Mouse (Mus musculus) liver, embryonic 14.5 days (tissue): ENCODE measurements around the gene Ranbp6. TPM values are rescaled to one million over a fixed set of nuclear protein-coding genes. Genes with fewer than 3 reads are reported as not detected.

Experiments used
- ATAC-seq: fragments of 200-750 bp; cut with Nextera tagmentation; 2 replicates; pipeline ENCODE4 v1.8.0; 2017; ENCODE audit warnings: moderate number of reproducible peaks, mild to moderate bottlenecking, moderate library complexity; ENCODE audit not compliant: insufficient read depth
- DNase-seq, 3 experiments: peaks; one replicate each; pipeline ENCODE4 v3.0.0-alpha.2; 2012 to 2013; ENCODE audit warnings: low read depth in 3 of 3, low spot score in 3 of 3
- H3K27ac ChIP-seq: fragments of 300-500 bp; sonication (generic); 2 replicates; pipeline ENCODE4 v1.5.1; 2014; ENCODE audit warnings: moderate library complexity, mild to moderate bottlenecking, control low read depth, inconsistent platforms
- H3K27me3 ChIP-seq: fragments of 300-500 bp; sonication (generic); 2 replicates; pipeline ENCODE4 v1.6.1; 2014; ENCODE audit warnings: mild to moderate bottlenecking, low read length, moderate library complexity; ENCODE audit not compliant: control insufficient read depth, insufficient read depth
- H3K36me3 ChIP-seq: fragments of 300-500 bp; sonication (generic); replicated peaks from 2 replicates; pipeline ENCODE4 v1.6.1; 2014; ENCODE audit warnings: low read depth; ENCODE audit not compliant: control insufficient read depth, insufficient read depth
- H3K4me1 ChIP-seq, 2 experiments: fragments of 200-500 bp in 1 of 2; fragments of 300-500 bp in 1 of 2; sonication (generic) in 1 of 2; replicated peaks; 2 replicates each; pipeline ENCODE4 v1.6.1; 2012 to 2014; ENCODE audit warnings: antibody characterized with exemption in 1 of 2, inconsistent platforms in 1 of 2, low read length in 1 of 2; ENCODE audit not compliant: control insufficient read depth in 2 of 2, insufficient read depth in 2 of 2
- H3K4me2 ChIP-seq: fragments of 300-500 bp; sonication (generic); 2 replicates; pipeline ENCODE4 v1.6.1; 2014; ENCODE audit warnings: low read depth, mild to moderate bottlenecking, control low read depth, moderate library complexity
- H3K4me3 ChIP-seq, 2 experiments: fragments of 200-500 bp in 1 of 2; fragments of 300-500 bp in 1 of 2; sonication (generic) in 1 of 2; 2 replicates each; pipeline ENCODE4 v1.5.1; 2012 to 2014; ENCODE audit warnings: low read depth in 2 of 2, low read length in 2 of 2, mild to moderate bottlenecking in 2 of 2, control low read depth in 1 of 2, inconsistent platforms in 1 of 2, moderate library complexity in 1 of 2; ENCODE audit not compliant: insufficient read depth in 1 of 2
- H3K9ac ChIP-seq: fragments of 300-500 bp; sonication (generic); replicated peaks from 2 replicates; pipeline ENCODE4 v1.6.1; 2014; ENCODE audit warnings: mild to moderate bottlenecking, control low read depth, moderate library complexity
- H3K9me3 ChIP-seq: fragments of 300-500 bp; sonication (generic); 2 replicates; pipeline ENCODE4 v1.6.1; 2016; ENCODE audit warnings: low read length, mixed read lengths; ENCODE audit not compliant: control insufficient read depth
- CTCF ChIP-seq: IDR thresholded peaks from 2 replicates; pipeline ENCODE4 v1.5.1; 2016; ENCODE audit warnings: antibody characterized with exemption, low read depth, control low read depth
- EP300 ChIP-seq: IDR thresholded peaks from 2 replicates; pipeline ENCODE4 v1.6.1; 2016; ENCODE audit warnings: antibody characterized with exemption, low read depth
- WGBS: fragments of 180-500 bp; shearing (Covaris S2); extraction: QIAGEN DNeasy Blood & Tissue Kit; methylation state at CpG from one replicate; pipeline ENCODE4 v1.1.7; 2014; ENCODE audit not compliant: insufficient replicate concordance; 5-methylcytosine and 5-hydroxymethylcytosine counted together
- polyA plus RNA-seq, 2 experiments: library from polyadenylated mRNA; depleted of rRNA in 1 of 2; stranded (reverse) in 1 of 2; unstranded in 1 of 2; fragments of >200 nt; fragmentation: Nextera tagmentation in 1 of 2; extraction: Ambion mirVana in 1 of 2; gene quantifications; 2 replicates each; pipeline versions ENCODE4 v1.2.1 to v1.2.3; 2012 to 2014

Ranbp6 gene
- polyA plus RNA-seq, 2 experiments = 4.3 to 6.2 TPM

GRCm38 (mm10) chr19:29838636-29839135 is 25.9 kb upstream of the Ranbp6 start:
- Histone ChIP-seq H3K36me3 (no peaks in the 10 kb centered on the region), H3K9ac (no peak overlapping the region), H3K27me3 (no peaks in the 10 kb centered on the region), H3K4me3 (no peak overlapping the region), H3K9me3 (no peaks in the 10 kb centered on the region), H3K4me1 (no peaks in the 10 kb centered on the region), H3K4me2 (no peak overlapping the region), H3K27ac (no peak overlapping the region)
- no peak for DNase-seq
- ATAC-seq = no peak
- 47% methylated on average over 3 of the region's 3 CpGs for WGBS
- TF ChIP-seq CTCF (no peak), EP300 (no peak)

DNA sequence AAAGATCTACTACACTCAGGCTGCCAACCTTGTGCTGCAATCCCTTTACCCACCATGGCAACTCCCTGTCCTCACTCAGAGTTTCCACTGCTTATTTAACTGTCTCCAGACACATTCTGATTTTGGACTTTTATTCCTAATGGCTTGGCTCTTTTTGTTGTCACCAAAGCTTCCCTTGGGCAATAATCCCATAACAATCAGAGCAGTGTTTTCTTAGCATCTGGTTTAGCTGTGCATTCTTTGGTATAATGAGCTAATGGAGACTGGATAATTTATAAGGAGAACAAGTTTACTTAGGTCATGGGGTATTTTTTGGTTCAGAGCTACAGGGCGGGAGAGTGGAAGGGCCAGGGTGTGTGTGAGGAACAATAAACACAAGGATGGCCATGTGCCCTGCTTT is 25.4 kb upstream of the Ranbp6 start:
- Histone ChIP-seq H3K36me3 (no peaks in the 10 kb centered on the region), H3K9me3 (no peaks in the 10 kb centered on the region), H3K4me1 (no peaks in the 10 kb centered on the region), H3K9ac (no peak overlapping the region), H3K4me2 (no peak overlapping the region), H3K4me3 (no peak overlapping the region), H3K27me3 (no peaks in the 10 kb centered on the region), H3K27ac (no peak overlapping the region)
- ATAC-seq = no peak
- 67% methylated on average over 1 of the region's 1 CpGs for WGBS
- DNase-seq = no peak
- TF ChIP-seq CTCF (no peak), EP300 (no peak)

DNA sequence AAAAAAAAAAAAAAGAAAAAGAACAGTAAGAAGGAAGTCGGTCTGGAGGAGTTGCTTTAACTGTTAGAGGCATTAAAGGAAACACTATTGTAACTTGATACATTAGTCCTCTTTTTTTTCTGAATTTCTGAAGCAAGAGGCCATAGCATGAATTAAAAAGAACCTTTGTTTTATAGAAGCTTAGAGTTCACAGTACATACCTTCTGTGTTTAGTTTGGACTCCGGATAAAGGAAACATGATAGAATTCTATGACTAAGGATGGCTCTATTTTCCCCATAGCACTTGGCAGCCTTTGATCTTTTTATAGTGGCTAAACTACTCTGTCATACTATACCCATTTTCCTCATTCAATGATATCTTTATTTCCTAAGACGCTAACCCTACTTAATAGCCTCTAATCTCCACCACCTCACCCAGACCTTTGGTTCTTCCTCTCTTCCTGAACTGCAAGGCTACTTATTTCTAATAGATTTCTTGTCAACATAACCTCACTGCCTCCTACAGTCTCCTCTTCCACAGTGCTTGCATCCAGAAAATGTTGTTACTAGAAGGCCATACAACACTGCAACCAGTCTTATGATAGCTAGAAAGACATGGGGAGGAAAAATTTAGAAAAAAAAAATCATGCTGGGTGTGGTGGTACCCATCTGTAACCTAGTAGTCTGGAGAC is 22.7 kb upstream of the Ranbp6 start:
- H3K4me3 ChIP-seq = no peak overlapping the region
- ATAC-seq (no peak), DNase-seq (no peak)
- no peaks in the 10 kb centered on the region for H3K36me3 ChIP-seq
- TF ChIP-seq EP300 = no peak
- no peak for TF ChIP-seq CTCF
- no peak overlapping the region for H3K27ac ChIP-seq
- H3K9me3 ChIP-seq = no peaks in the 10 kb centered on the region
- 57% methylated on average over 3 of the region's 3 CpGs for WGBS
- H3K9ac ChIP-seq = no peak overlapping the region
- no peaks in the 10 kb centered on the region for H3K27me3 ChIP-seq
- no peaks in the 10 kb centered on the region for H3K4me1 ChIP-seq
- no peak overlapping the region for H3K4me2 ChIP-seq

GRCm38 (mm10) chr19:29830911-29831310 is 18.1 kb upstream of the Ranbp6 start:
- WGBS = 42% methylated on average over 2 of the region's 2 CpGs
- no peak overlapping the region for H3K4me2 ChIP-seq
- no peaks in the 10 kb centered on the region for H3K4me1 ChIP-seq
- no peak overlapping the region for H3K27ac ChIP-seq
- no peaks in the 10 kb centered on the region for H3K36me3 ChIP-seq
- H3K9me3 ChIP-seq = no peaks in the 10 kb centered on the region
- no peak overlapping the region for H3K9ac ChIP-seq
- DNase-seq (no peak), ATAC-seq (no peak)
- no peak overlapping the region for H3K4me3 ChIP-seq
- H3K27me3 ChIP-seq = no peaks in the 10 kb centered on the region
- TF ChIP-seq CTCF (no peak), EP300 (no peak)

DNA sequence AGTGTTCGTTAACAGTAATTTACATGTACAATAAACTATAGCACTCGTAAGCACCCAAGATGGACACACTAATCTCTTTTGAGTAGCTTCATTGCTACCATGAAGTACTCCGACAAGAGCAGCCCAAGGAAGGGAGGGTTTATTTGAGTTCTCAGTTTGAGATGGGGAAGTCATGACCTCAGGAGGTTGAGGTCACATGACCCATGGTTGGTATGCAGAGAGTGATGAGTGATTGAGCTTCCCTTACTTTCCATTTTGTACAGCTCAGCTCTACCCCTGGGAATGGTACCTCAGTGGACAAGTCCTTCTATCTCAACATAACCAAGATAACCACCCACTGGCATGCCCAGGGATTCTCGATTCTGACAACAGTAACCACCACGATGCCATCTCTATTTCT is 15.8 kb upstream of the Ranbp6 start:
- no peaks in the 10 kb centered on the region for H3K36me3 ChIP-seq
- no peak overlapping the region for H3K4me3 ChIP-seq
- 56% methylated on average over 5 of the region's 5 CpGs for WGBS
- no peaks in the 10 kb centered on the region for H3K9me3 ChIP-seq
- no peaks in the 10 kb centered on the region; a peak in 1 of 4 replicates for H3K4me1 ChIP-seq
- TF ChIP-seq CTCF (no peak), EP300 (no peak)
- no peak for ATAC-seq
- no peak overlapping the region for H3K4me2 ChIP-seq
- no peak overlapping the region for H3K27ac ChIP-seq
- H3K9ac ChIP-seq = no peak overlapping the region
- no peaks in the 10 kb centered on the region for H3K27me3 ChIP-seq
- DNase-seq = no peak
